Mouse (Mus musculus) ovary, postnatal 36 days (tissue): ENCODE results near the gene Ttc39a.
"Not testable (repeated sequence)": the region's sequence is repeated elsewhere in the genome, so short reads cannot be mapped to it uniquely, and the experiment has no call there.

Source experiments
- DNase-seq: peaks from one replicate; pipeline ENCODE4 v3.0.0; 2022; ENCODE audit warnings: low spot score, mixed read lengths

Gene Ttc39a

DNA sequence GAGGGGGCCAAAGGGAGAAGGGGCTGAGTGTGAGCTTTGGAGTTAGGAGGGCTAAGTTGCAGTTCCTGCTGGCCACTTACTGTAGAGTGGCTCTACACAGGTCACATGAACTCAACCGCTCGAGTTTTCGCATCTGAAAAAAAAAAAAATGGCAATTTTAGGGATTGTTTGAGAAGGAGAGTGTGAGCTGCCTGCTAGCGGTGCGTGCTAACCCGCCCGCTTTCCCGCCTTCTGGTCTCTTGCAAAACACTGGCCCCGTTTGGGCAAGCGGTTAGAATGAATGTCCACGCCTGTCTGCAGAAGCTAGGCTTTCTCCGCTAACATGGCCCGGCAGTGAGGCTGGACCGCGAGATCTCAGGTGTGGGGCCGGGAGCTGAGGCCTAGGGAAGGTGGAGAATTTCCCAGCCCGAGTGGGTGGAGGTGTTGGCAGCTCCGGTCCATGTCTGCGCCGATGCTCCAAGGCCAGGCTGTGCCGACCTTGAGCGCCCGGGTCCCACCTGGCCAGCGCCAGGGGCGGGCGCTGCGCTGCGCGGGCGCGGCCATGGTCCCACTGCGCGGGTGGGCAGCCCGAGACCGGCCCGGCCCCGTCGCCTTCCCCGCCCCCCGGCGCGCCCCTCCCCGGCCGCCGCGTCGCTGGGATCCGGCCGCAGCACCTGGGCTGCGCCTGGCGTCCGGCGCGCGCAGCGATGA is at the start of gene Ttc39a:
Ttc39a (plus strand) TSS at position 138 of the 690 bp plus-strand sequence.
- peak; percentile 48 for DNase-seq

DNA sequence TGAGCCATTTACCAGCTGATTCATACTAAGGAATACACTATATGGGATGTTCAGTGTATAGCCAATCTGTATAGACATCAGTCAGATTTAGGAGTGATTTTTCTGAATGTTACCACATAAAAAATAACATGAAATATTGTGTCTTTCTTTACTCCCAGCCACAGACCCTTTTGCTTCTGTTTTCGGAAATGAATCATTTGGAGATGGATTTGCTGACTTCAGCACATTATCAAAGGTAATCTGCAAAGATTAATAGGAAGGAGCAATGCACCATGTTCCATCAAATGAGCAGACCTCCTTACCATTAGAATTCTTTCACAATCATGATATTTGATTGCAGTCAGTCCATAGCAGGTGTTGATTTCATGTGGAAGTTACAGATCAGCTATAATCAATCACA is 28.3 kb upstream of the Ttc39a start:
- DNase-seq, result no peak

DNA sequence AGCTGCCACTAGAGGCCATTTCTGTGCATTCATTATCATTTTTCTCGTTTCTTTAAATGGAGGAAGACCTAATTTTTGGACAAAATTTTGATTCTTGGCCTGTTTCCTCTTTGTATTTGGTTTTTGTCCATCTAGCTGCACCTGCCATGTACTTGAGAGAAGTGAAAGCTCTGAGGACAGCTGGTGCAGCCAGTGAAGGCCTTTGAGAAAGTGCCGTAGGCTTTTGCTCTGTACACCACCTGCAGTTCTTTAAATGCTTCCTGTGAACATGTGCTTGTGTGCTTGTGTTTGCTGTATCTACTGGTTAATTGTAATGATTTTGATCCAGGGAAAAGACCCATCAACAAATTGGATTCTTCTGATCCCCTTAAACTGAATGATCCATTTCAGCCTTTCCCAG is 24.0 kb upstream of the Ttc39a start:
- DNase-seq, result no peak

DNA sequence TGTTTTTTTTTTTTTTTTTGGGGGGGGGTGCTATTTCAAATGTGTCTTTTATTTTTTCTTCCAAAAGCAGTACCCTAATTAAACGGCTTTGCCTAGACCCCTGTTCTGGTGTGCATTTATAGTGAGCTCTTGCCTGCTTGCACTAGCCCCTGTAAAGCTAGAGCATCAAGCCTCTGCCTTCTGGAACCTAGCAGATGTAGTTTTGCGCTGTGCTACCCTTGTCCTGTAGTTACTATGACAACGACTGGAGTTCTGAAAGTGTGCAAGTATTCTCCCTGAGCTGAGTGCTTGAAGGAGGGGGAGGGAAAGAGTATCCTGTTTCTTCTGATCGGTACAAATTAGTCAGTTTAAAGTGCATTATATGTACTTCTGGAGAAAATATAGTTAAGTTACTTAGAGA is 20.8 kb upstream of the Ttc39a start:
- no peak for DNase-seq

DNA sequence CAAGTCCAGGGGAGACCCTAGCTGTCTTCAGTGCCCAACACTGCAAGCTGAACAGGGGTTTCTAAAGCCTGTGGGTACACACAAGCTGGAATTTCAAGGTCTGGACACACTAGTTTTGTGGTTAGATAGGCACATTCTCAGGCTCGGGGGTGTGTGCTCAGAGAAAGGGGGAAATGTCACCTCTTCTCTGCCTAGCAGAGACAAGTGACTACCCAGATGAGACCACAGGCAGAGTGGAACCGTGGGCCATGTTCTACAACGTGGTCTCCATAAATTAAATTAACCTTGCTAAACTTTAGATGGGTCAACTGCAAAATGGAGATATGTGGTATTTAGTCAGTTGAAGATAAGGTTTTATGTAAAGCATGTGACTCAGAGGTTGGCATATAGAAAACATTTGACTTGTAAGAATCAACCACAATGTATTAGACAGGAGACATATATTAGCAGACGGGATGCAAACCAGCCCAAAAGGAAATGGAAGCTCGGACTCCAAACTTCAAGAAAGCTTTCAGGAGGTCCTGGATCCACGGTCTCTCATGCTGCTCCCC is 13.1 kb upstream of the Ttc39a start:
- no peak for DNase-seq

DNA sequence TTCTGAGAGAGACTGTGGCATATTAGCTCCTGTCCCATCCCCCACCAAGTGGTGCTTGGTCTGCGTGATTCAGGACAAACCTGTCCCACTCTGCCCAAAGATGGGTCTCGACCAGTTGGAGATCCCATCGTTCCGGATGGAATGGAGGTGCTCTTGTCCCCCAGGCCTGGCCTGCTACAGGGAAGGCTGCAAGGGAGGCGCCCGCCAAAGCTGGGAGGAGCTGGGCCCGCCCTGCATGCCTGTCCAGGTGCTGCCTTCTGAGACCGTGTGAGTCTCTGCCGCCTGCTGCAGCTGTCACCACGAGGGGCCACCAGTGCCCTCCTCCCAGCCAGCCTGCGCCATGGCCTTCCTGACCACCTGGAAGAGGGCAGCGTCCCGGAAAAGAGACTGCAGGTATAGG is 12.5 kb upstream of the Ttc39a start:
- peak; percentile 29 for DNase-seq

DNA sequence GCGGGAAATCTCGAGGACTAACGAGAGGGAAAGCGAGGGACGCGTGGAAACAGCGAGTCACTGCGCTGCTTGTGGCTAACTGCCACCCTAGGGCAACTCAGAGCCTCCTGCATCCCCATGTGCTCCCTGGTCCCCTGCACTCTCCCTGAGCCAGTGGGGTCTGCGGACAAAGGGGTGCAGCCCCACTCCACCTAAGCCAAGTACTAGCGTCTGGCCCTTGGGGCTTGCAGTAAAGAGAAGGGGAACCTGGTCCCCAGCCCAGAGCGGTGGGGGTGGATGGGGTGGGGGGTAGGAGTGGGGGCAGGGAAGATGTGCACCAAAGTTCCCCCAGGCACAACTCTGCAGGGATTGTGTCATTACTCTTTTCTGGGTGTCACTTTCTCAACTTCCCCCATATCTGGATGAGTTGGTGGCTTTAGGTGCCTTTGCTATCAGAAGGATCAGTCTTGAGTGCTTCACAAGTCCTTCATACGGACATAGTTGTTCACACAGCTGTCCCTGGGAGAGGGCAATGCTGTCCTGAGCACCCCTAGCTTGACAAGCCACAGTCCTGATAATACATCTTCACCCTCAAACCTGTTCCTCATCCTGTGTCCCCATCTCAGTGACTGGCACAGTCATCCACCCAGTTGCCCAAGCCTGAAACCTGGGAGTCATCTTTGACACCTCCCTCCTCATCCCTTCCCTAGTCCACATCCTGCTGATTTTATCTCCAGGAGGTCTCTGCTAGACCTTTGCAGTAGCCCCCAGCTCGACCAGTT is 11.9 kb upstream of the Ttc39a start:
- DNase-seq, result no peak

DNA sequence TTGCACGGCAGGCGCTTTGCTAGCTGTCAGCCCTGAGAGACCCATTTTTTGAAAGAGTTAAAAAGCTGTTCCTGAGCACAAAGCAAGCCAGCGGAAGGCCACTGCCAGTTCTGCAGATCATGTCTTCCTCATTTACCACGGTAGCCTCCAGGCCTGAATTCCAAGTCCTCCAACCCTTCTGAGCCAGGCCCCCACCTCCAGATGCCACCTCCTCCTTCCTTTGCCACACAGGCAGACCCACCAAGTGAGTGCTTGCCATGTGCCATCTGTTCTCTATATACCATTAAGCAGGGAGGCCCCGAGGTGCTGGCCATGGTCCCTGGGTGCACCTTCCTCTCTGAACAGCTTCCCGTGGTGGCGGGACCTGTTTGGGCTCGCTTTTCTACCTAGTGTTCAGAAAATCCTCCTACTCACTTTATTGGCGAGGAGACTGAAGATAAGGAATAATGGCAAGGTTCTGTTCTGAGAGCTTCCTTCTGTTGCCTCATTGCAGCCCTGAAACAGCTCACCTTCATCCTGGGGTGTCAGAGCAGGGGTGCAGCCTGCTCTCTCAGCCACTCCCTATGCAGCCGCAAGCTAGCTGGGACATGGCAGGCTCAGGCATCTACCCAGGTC is 6.0 kb upstream of the Ttc39a start:
- DNase-seq, result no peak

DNA sequence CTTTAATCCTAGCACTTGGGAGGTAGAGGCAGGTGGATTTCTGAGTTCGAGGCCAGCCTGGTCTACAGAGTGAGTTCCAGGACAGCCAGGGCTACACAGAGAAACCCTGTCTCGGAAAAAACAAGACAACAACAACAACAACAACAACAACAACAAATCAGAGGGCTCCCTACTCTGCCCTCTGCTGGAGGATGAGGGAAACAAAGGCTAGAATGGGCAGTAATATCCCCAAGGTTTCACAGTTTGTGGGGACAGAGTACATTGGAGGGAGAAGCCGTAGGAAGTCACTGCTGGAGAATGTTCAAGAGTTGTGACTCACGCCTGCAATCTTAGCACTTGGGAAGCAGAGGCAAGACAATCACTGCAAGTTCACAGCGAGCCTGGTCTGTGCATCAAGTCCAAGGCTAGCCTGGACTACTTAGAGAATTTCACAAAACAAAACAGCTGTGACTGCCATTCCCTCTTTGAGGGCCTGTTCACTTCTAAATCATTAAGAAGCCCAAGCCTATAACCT is 5.2 kb upstream of the Ttc39a start:
- no peak for DNase-seq

DNA sequence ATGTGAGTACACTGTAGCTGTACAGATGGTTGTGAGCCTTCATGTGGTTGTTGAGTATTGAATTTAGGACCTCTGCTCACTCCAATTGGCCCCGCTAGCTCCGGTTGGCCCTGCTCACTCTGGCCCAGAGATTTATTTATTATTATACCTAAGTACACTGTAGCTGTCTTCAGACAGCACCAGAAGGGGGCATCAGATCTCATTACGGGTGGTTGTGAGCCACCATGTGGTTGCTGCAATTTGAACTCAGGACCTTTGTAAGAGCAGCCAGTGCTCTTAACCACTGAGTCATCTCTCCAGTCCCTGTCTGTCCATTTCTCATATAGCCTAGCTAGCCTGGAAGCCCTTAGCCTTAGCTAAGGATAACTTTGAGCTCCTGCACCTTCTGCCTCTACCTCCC is 1.5 kb upstream of the Ttc39a start:
- not testable (repeated sequence) for DNase-seq

DNA sequence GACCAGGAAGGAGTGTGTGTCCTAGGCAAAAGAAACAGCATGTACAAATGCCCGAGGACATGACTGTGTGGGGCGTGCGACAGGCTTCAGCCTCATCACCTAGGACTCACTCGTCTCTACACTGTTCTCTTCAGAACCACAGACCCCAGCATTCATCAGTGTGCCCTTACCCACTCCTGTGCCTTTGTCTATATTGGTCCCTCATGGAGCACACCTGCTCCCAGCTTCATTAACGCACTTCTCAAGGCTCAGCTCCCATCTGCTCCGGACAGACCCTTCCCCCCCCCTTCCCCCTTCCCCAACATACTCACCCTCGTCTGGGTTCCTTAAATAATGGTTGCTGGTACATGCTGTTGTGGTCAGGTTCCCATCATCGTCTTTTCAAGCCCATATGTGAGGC is 1.0 kb upstream of the Ttc39a start:
- no peak for DNase-seq

DNA sequence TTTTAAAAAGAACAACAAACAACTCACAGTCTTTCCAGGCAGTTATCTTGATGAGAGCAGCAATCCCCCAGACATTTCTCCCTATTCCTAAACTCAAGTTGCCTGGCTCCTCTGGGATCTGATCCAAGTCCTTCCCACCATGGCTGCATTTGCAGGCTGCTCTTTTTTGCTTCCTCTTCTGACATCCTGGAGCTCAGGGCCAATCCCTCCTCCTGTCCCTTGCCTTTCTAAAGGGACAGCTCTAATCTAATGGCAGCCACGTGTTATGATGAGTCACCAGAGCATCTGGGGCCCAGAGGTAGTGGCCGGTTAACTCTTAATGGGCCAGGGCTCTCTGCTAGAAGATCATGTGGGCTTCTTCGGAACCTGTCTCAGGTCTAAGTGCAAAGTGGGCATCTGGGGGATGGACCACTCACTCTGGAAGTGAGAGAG is 353 bp upstream of the Ttc39a start:
- DNase-seq, result peak; percentile 40

DNA sequence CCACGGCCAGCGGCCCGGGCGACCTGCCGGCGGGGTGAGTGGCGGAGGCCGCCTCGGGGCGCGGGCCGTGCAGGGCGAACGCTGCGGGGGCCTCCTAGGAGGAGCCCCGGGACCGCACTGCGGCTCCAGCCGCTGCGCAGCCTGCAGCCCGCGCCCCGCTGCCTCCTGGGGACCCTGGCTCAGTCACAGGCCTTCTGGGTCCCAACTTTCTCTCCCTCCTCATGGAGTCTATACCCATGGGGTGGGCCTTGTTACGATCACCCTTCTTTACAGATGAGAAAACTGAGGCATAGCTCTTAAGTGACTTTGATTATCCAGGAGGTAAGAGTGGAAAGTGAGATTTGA is 725 bp downstream of the Ttc39a start:
- DNase-seq, result no peak

DNA sequence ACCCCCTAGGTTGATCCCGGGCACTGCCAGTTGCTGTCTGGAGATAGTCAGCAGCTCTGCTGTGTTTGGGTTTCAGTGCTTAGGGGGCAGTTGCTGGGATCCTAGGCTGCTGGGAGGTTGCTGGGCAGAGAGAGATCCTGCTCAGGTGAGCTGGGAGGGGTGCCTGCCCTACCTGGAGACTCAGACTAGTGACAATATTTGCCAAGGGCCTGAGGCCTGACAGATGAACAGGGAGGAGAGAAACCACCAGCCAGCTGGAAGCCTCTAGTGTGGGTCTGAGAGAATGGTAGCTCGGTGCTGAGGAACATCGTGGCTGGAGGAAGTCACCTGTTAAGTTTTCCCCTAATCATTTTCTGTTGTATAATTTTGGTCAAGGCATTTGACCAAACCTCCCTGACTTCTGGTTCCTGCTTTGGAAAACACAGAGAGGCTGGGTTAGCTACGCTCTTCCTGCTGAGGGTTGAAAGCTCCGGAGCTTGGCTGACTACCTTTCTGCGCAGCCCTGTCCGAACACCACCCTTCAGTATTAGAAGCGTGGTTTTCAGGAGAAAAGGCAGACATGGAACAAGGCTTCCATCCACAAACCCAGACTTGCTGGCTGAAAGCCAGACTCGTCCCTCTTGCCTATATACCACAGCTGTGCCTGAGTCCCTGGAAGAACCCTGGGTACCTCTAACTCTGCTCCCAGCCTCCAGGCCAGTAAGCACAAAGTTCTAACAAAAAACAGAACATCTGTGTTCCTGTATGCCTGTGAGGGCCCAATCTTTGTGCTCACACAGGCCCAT is 1.5 kb downstream of the Ttc39a start:
- no peak for DNase-seq

DNA sequence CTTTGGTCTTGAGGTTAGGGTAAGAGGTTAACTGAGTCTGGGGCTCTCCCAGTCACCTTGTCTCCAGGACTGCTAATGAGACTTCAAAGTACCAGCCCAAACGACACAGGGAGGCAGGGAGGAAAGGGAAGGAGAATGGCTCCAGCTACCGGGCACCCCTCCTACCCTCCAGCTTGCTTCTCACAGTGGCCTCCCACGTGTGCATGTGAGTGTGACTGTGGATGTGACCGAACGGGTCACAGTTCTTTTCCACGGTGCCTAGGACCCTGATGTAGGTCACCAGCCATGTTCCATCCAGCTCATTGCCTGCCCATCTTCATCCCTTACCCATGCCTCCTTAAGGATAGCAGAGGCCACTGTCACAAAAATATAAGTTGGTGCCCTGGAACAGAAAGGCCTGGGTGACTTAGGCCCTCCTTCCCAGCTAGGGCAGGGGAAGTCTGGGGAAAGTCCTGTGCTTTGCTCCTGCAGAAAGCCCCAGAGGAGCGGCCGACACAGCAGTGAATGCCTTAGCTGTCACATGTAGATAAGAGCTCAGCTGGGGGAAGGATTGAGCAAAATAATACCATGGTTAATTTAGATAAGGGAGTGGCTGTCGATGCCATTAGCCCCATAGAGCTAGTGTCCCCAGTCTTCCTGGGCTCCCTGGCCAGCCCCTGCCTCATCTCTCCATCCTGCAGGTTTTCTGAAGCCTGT is 4.4 kb downstream of the Ttc39a start:
- no peak for DNase-seq

DNA sequence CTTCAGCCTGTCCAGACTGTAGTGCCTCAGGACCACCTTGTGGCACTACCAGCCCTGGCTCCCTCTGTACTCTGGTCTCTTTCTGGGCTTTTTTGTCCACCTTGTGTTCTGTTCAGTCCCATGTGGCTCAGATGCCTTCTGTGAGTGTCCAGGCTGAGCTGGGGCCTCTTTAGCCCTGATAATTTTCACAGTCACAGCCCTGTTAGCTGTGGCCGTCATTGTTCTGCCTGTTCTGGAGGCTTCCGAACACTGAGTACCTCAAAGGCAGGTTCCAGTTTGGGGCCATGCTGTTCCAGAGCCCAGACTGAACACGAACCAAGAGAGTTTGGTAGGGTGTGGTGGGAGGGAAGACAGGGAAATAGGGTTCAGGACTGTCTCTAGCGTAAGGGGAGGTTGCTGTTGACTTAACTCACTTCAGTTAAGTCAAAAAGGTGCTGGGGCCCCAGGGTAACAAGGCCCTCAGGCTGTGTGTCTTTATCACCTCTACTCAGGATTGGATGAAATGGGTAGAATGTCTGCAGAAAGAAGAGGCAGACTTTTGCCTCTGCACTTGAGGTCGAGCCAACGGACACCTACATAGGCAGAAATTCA is 5.0 kb downstream of the Ttc39a start:
- no peak for DNase-seq

DNA sequence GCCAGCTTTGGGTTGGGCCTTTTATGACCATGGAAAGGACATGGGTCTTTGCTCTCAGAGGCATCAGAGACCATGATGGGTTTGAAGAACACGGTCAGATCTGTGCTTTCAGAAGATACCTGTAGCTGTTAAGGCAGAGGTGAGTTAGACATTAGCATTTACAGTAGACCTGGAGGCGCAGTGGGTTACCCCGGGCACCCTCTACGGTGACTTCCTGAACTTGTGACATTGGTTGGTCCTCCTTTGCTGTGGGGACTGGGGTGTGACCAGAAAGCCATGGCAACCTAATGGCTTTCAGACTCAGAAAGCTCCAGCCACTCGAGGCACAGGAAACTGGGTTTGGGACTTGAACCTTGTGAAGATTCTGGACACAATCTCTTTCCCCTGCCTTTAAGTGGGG is 5.8 kb downstream of the Ttc39a start:
- no peak for DNase-seq

DNA sequence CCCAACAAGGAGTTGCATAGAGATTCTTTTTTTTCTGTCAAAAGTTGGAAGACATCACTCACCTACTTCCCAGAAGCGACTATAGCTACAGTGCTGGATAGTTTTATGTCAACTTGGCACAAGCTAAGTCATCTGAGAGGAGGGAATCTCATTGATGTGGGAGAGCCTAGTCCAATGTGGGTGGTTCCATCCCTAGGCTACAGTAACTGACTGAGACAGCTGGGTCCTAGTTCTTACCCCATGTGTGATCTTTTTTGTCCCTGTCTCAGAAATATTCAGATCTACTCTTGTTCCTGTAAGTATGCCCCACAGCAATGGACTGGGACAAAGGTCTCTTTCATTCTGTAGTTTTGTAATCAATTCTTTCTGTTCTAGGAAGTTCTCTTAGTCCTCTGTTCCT is 11.6 kb downstream of the Ttc39a start:
- no peak for DNase-seq

DNA sequence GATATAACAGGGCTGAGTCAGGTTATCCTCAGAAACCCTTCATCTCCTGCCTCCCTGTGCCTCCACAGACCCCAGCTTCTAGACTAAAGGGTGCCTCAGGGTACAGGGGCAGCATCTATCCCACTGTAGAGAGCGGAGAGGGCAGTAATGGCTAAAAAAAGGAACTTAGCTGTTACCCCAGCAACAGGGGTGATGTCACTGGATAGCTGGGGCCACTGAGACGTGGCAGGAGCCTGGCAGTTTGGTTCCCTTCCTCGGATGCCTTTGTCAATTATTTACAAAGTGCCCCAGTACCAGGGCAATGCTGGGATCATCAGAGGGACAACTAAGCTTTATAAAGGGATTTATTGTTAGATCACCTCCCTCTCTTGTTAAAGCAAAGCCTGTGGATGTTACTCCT is 12.6 kb downstream of the Ttc39a start:
- no peak for DNase-seq

DNA sequence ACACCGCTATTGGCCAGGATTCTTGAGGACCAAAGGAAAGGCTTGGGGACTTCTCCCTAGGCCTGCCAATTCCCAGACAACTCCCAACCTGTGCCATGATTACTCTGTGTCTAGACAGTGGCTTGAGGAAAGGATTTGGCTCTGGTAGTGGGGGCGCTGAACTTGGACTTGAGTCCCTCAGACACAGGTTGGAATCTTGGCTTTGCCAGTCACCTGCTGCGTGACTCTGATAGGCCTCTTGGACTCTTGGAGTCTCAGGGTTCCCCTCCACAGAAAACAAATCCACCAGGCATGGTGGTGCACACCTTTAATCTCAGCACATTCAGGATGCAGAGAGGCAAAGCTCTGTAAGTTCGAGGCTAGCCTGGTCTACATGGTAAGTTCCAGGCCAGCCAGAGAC is 13.1 kb downstream of the Ttc39a start:
- DNase-seq, result no peak

DNA sequence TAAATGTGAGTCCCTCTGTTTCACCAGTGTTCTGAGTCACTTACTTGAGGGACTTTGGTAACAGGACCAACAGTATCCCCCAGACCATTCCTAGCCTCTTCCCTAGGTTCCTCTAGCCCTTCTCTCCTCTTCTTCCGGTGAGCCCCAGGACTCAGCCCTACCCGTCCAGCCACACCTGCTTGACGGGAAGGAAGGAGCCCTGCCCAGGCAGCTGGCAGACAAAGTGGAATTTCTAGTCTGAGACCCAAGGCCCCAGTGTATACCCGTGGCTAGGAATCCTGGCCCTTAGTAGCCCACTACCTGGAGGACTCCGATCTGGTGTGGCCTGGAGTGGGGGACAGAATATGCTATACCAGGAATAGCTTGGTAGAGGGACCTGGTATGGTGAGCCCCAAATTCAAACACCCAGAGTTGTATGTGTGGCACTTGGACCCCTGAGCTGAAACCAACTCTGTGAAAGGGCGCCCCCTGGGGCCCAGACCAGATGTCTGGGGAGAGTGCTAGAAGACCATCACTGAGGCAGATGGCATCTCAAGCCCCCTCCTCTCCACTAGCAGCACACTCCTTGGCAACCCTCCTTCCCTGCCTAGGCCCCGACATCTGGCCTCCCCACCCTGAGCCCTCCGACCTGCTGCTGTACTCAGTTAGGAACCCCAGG is 13.8 kb downstream of the Ttc39a start:
- no peak for DNase-seq
